Mouse (Mus musculus) cerebellum, postnatal 10 days (tissue): Measurements from ENCODE around the gene Ythdf1.

ENCODE experiments used
- DNase-seq, 2 experiments: peaks; one replicate each; pipeline ENCODE4 v3.0.0; 2021; ENCODE audit warnings: mixed read lengths in 2 of 2

The Ythdf1 gene

GRCm38 (mm10) chr2:180870006-180870405 is 50.7 kb downstream of the Ythdf1 start:
- peak in 1 of 2 experiments; percentile 25 for DNase-seq

GRCm38 (mm10) chr2:180861561-180861960 is 59.2 kb downstream of the Ythdf1 start:
- peak; percentile 70 for DNase-seq

DNA sequence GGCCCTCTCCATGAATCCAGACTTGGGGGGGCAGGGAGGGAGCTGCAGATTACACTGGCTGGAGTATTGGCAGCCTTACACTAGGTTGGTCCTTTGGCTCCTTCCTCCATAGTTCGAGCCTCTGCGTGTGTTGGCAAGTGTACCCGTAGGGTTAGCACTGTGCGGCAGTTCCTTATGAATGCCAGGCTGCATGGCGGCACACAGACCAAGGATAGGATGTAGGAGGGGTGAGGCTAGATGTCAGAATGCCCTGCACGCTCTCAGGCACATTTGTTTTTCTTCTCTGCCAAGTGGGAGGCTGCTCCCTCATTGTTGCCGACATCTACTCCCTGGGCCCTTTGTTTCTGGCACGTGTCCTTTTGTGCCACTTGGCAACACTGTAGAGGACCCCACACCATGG is 63.6 kb downstream of the Ythdf1 start:
- DNase-seq = peak; percentile 42 to 64

DNA sequence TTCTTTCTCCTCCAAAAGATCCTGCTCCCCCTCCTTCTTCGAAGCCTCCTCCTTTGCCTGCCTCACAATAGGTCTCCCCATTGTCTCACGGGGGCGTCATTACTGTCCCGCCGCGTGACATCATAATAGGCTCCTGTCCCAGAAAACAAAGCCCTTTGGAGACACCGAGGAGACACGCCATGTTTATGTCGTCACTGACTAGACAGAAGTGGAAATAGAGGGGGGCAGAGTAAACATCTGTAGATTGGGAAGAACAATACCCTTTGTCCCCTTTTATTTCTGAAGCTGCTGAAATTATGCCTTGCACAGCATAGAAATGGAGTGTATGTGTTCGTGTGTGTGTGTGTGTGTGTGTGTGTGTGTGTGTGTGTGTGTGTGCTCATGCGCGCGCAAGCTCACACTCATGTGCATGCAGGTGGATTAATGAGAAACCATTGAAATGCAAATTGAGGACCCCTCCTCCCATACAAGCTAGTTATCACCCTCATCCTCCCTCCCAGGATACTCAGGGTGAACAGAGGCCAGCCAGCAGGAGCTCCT is 65.7 kb downstream of the Ythdf1 start:
- DNase-seq = peak; percentile 35 to 39
